Mouse (Mus musculus) heart, embryonic 13.5 days (tissue): ENCODE results near the gene Gm11634. TPM values are rescaled to one million over a fixed set of nuclear protein-coding genes. Genes with fewer than 3 reads are reported as not detected.
"Not testable (repeated sequence)": the region's sequence is repeated elsewhere in the genome, so short reads cannot be mapped to it uniquely, and the experiment has no call there.

Experiments used
- ATAC-seq: fragments of 200-750 bp; cut with Nextera tagmentation; 2 replicates; pipeline ENCODE4 v1.8.0; 2017; ENCODE audit warnings: moderate TSS enrichment; ENCODE audit not compliant: insufficient number of reproducible peaks, low FRiP score, low TSS enrichment; ENCODE audit errors: extremely low read depth
- H3K27ac ChIP-seq: fragments of 300-500 bp; sonication (generic); replicated peaks from 2 replicates; pipeline ENCODE4 v1.5.1; 2015; ENCODE audit warnings: moderate library complexity, mild to moderate bottlenecking, inconsistent platforms
- H3K27me3 ChIP-seq: fragments of 300-500 bp; sonication (generic); replicated peaks from 2 replicates; pipeline ENCODE4 v1.6.1; 2015; ENCODE audit warnings: mild to moderate bottlenecking, inconsistent platforms
- H3K36me3 ChIP-seq: fragments of 300-500 bp; sonication (generic); 2 replicates; pipeline ENCODE4 v1.6.1; 2015; ENCODE audit warnings: mild to moderate bottlenecking, inconsistent platforms
- H3K4me1 ChIP-seq: fragments of 300-500 bp; sonication (generic); 2 replicates; pipeline ENCODE4 v1.6.1; 2015; ENCODE audit warnings: inconsistent platforms
- H3K4me2 ChIP-seq: fragments of 300-500 bp; sonication (generic); 2 replicates; pipeline ENCODE4 v1.6.1; 2015; ENCODE audit warnings: inconsistent platforms, mild to moderate bottlenecking, moderate library complexity
- H3K4me3 ChIP-seq: fragments of 300-500 bp; sonication (generic); 2 replicates; pipeline ENCODE4 v1.5.1; 2015; ENCODE audit warnings: moderate library complexity, mild to moderate bottlenecking, inconsistent platforms
- H3K9ac ChIP-seq: fragments of 300-500 bp; sonication (generic); 2 replicates; pipeline ENCODE4 v1.6.1; 2015; ENCODE audit warnings: inconsistent platforms, mild to moderate bottlenecking, moderate library complexity
- H3K9me3 ChIP-seq: fragments of 300-500 bp; sonication (generic); 2 replicates; pipeline ENCODE4 v1.6.1; 2016; ENCODE audit warnings: inconsistent platforms
- WGBS: fragments of 180-500 bp; shearing (Covaris S2); methylation state at CpG from one replicate; pipeline ENCODE4 v1.1.7; 2015; ENCODE audit warnings: mixed read lengths; 5-methylcytosine and 5-hydroxymethylcytosine counted together
- polyA plus RNA-seq: library from polyadenylated mRNA; unstranded; fragments of >200 nt; fragmentation: Nextera tagmentation; extraction: Ambion mirVana; gene quantifications from 2 replicates; pipeline ENCODE4 v1.2.1, GENCODE M21; 2015

The Gm11634 gene
- polyA plus RNA-seq, 1 experiment from 2014 or later, result not detected

DNA sequence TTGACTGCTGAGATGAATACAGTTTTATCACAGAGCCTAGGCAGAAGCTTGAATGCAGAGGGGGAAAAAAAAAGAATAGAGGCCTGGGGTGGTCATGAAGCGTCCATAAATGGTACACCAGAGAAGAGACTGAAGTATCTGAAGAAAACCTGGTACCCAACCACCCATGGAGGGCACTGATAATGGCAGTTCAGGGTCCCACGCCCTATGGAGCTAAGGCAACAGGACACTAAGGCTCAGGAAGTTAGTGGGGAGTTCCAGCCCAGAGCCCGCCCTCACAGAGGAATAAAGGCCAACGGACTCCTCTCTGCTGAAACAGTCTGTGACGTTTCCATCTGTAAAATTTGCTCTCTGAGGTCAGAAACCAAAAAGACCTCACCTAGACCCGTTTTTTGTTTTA, 16.3 kb upstream of the Gm11634 start:
- no peak overlapping the region for H3K4me3 ChIP-seq
- no peak overlapping the region for H3K9ac ChIP-seq
- peaks cover 31% of the 10 kb centered on the region for H3K4me1 ChIP-seq
- 70% methylated on average over 6 of the region's 6 CpGs for WGBS
- no peak overlapping the region for H3K4me2 ChIP-seq
- H3K36me3 ChIP-seq, result no peaks in the 10 kb centered on the region
- no peak for ATAC-seq
- no peak overlapping the region for H3K27ac ChIP-seq
- no peaks in the 10 kb centered on the region for H3K9me3 ChIP-seq
- H3K27me3 ChIP-seq, result peaks cover 10% of the 10 kb centered on the region

- ATAC-seq, result no peak
- Histone ChIP-seq H3K9ac (no peak overlapping the region), H3K4me2 (no peak overlapping the region), H3K36me3 (no peaks in the 10 kb centered on the region), H3K4me3 (no peak overlapping the region), H3K4me1 (peaks cover 37% of the 10 kb centered on the region), H3K27ac (no peak overlapping the region), H3K9me3 (no peaks in the 10 kb centered on the region), H3K27me3 (peaks cover 10% of the 10 kb centered on the region)
- 52% methylated on average over 4 of the region's 4 CpGs for WGBS
Measured at GRCm38 (mm10) chr11:101614116-101614515, 15.1 kb upstream of the Gm11634 start.

GRCm38 (mm10) chr11:101613596-101613995, 14.5 kb upstream of the Gm11634 start:
- WGBS, result 63% methylated on average over 6 of the region's 6 CpGs
- H3K36me3 ChIP-seq, result no peaks in the 10 kb centered on the region
- no peaks in the 10 kb centered on the region for H3K9me3 ChIP-seq
- no peak overlapping the region for H3K27ac ChIP-seq
- no peak overlapping the region for H3K4me2 ChIP-seq
- peaks cover 10% of the 10 kb centered on the region for H3K27me3 ChIP-seq
- H3K9ac ChIP-seq, result no peak overlapping the region
- ATAC-seq, result no peak
- no peak overlapping the region for H3K4me3 ChIP-seq
- H3K4me1 ChIP-seq, result peaks cover 37% of the 10 kb centered on the region

- no peak overlapping the region for H3K27ac ChIP-seq
- 7% methylated on average over 11 of the region's 11 CpGs for WGBS
- H3K27me3 ChIP-seq, result peaks cover 2% of the 10 kb centered on the region; the same call in 1 of the 2 replicates
- peak overlapping the region; percentile 62 for H3K4me2 ChIP-seq
- H3K9me3 ChIP-seq, result no peaks in the 10 kb centered on the region
- 0 out of 2 replicates have a peak overlapping the region, but pooled peaks have one; percentile 8 for H3K9ac ChIP-seq
- no peak for ATAC-seq
- peaks cover 17% of the 10 kb centered on the region for H3K4me1 ChIP-seq
- no peaks in the 10 kb centered on the region for H3K36me3 ChIP-seq
- peak overlapping the region; percentile 21; the same call in 1 of the 2 replicates for H3K4me3 ChIP-seq
Measured at GRCm38 (mm10) chr11:101610445-101610844, 11.4 kb upstream of the Gm11634 start.

GRCm38 (mm10) chr11:101607134-101607533, 8.1 kb upstream of the Gm11634 start:
- not testable (repeated sequence) for H3K36me3 ChIP-seq, H3K27ac ChIP-seq, H3K4me2 ChIP-seq, H3K4me3 ChIP-seq, H3K9me3 ChIP-seq, H3K9ac ChIP-seq, H3K27me3 ChIP-seq, ATAC-seq
- peaks cover 12% of the 10 kb centered on the region for H3K4me1 ChIP-seq
- WGBS, result 88% methylated on average over 4 of the region's 4 CpGs

GRCm38 (mm10) chr11:101604531-101605453, 5.7 kb upstream of the Gm11634 start:
- not testable (repeated sequence) for H3K27me3 ChIP-seq, H3K9me3 ChIP-seq, ATAC-seq, H3K4me1 ChIP-seq, H3K36me3 ChIP-seq
- Histone ChIP-seq H3K4me2 (peak overlapping the region; percentile 63), H3K4me3 (peak overlapping the region; percentile 42), H3K27ac (peak overlapping the region; percentile 55), H3K9ac (peak overlapping the region; percentile 73)
- 1% methylated on average over 30 of the region's 30 CpGs for WGBS

DNA sequence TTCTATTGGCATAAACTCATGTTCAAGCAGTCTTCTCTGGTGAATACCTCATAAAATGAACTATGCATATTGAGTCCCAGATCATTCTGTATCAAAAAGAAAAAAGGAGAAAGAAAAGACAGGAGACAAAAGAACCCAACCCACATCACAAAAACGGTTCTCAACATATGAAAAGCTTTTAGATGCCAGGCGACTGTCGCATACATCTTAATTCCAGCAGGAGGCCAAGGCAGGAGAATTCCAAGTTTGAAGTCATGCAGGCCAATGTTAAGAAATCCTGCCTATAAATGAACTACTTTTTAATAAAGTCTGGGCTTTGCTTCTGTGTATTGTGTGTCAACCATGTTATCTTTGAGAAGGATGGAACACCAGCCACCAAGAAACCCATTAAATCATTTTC, 5.1 kb upstream of the Gm11634 start:
- WGBS, result 5% methylated on average over 3 of the region's 3 CpGs
- peak overlapping the region; percentile 42 for H3K4me3 ChIP-seq
- no peaks in the 10 kb centered on the region for H3K36me3 ChIP-seq
- H3K4me2 ChIP-seq, result peak overlapping the region; percentile 63
- no peak overlapping the region for H3K9ac ChIP-seq
- no peaks in the 10 kb centered on the region; the same call in 1 of the 2 replicates for H3K4me1 ChIP-seq
- H3K9me3 ChIP-seq, result no peaks in the 10 kb centered on the region
- H3K27ac ChIP-seq, result no peak overlapping the region
- ATAC-seq, result no peak
- peaks cover 13% of the 10 kb centered on the region; the same call in 1 of the 2 replicates for H3K27me3 ChIP-seq

GRCm38 (mm10) chr11:101602491-101602890, 3.4 kb upstream of the Gm11634 start:
- Histone ChIP-seq H3K27me3 (peaks cover 18% of the 10 kb centered on the region; the same call in 1 of the 2 replicates), H3K4me3 (no peak overlapping the region), H3K4me2 (no peak overlapping the region), H3K36me3 (no peaks in the 10 kb centered on the region), H3K27ac (no peak overlapping the region), H3K9ac (no peak overlapping the region), H3K9me3 (no peaks in the 10 kb centered on the region), H3K4me1 (no peaks in the 10 kb centered on the region; the same call in 1 of the 2 replicates)
- no peak for ATAC-seq
- 11% methylated on average over 3 of the region's 3 CpGs for WGBS

GRCm38 (mm10) chr11:101589989-101590624, 8.9 kb downstream of the Gm11634 start:
- 71% methylated on average over 12 of the region's 12 CpGs for WGBS
- H3K9me3 ChIP-seq, result no peaks in the 10 kb centered on the region
- no peaks in the 10 kb centered on the region for H3K27me3 ChIP-seq
- H3K4me1 ChIP-seq, result no peaks in the 10 kb centered on the region
- H3K4me3 ChIP-seq, result no peak overlapping the region
- no peak overlapping the region for H3K9ac ChIP-seq
- no peak for ATAC-seq
- peaks cover 16% of the 10 kb centered on the region for H3K36me3 ChIP-seq
- no peak overlapping the region for H3K27ac ChIP-seq
- no peak overlapping the region for H3K4me2 ChIP-seq

DNA sequence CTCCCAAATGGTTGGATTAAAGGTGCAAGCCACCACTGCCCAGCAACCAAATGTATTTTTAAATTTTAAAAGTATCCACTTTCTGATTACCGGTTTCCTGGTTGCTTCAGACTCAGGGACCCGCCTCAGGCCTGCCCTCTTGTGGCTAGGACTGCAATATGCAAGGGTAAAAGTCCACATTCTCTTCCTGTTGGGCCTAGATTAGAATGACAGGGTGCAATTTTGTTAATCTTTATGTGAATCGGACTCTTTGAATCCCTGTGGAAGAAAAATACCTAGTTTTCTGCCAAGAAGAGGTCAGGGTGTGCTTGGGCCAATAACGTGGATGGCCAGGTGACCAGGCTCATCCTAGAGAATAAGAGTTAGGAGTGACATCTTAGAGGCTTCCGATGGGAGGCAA, 9.6 kb downstream of the Gm11634 start:
- Histone ChIP-seq H3K4me2 (no peak overlapping the region), H3K4me1 (no peaks in the 10 kb centered on the region), H3K36me3 (peaks cover 16% of the 10 kb centered on the region), H3K4me3 (no peak overlapping the region), H3K9ac (no peak overlapping the region), H3K27ac (no peak overlapping the region), H3K27me3 (no peaks in the 10 kb centered on the region), H3K9me3 (no peaks in the 10 kb centered on the region)
- 26% methylated on average over 5 of the region's 5 CpGs for WGBS
- no peak for ATAC-seq

DNA sequence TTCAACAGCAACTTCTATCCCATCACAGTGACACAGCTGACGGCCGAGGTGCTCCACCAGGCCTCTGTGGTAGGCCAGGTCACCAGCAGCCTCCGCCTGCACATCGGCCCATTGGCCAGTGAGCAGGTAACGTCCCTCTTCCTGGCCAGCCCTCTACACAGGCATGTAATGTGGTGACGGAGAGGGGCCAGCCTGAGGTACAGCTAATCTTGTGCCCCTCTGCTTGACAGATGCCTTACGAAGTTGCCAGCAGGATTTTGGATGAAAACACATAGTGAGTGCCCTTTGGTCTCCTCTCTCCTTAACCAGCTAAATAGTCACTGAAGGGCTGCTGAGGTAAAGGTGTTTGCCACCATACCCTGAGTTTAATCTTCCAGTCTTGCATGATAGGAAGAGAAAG, 10.2 kb downstream of the Gm11634 start:
- Histone ChIP-seq H3K27me3 (no peaks in the 10 kb centered on the region), H3K4me2 (no peak overlapping the region), H3K4me1 (no peaks in the 10 kb centered on the region), H3K9ac (no peak overlapping the region), H3K27ac (no peak overlapping the region), H3K9me3 (no peaks in the 10 kb centered on the region), H3K36me3 (peaks cover 16% of the 10 kb centered on the region), H3K4me3 (no peak overlapping the region)
- WGBS, result 83% methylated on average over 7 of the region's 7 CpGs
- no peak for ATAC-seq
